Mouse (Mus musculus): ENCODE results near the gene Golph3l.
"Not testable (repeated sequence)": the region's sequence is repeated elsewhere in the genome, so short reads cannot be mapped to it uniquely, and the experiment has no call there.

The Golph3l gene

DNA sequence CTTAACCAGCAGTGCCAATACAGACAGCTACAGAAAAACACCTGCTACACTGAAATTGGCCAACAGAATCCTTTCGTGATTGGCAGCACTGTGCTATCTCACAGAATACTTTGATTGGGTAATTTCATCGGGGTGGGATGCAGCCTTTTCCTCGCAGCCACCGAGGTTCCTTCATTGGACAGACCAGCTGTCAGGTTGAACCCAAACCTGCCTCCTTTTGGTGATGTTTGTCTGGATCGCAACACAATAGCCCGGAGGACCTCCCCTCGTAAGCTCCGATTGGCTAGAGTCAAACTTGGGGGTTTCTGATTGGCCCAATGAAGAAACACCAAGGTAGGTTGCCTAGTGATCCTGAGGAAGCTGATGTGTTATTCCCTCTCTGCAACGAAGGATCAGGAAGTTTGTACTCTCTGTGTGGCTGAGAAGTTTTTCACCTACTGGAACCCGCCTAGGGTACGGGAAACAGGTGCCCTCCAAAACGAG, at the start of gene Golph3l:
Golph3l (plus strand) TSS at position 331 of the 483 bp plus-strand sequence.
- DNase-seq (ENCODE audit: low spot score in 2 of 2): peak; percentile 93 to 96

DNA sequence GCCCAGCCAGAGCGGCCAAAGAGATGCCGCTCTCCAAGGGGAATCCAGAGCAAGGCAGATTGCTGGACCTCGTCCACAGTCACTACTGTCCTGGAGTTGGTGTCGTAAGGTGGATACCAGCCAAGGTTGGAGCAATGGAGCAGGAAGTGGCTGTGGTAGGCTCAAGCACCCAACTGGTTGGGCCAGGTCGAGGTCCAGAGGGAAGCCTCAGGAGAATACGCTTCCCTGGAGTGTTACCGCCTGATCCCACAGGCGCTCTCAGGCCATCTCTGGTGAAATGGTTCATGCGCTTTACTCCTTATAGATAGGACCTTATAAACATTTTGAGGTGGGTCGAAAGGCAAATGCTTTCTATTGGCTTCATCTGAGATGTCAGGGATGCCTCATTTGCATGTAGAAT, 49.8 kb upstream of the Golph3l start:
- DNase-seq (ENCODE audit: low spot score in 2 of 2): no peak

DNA sequence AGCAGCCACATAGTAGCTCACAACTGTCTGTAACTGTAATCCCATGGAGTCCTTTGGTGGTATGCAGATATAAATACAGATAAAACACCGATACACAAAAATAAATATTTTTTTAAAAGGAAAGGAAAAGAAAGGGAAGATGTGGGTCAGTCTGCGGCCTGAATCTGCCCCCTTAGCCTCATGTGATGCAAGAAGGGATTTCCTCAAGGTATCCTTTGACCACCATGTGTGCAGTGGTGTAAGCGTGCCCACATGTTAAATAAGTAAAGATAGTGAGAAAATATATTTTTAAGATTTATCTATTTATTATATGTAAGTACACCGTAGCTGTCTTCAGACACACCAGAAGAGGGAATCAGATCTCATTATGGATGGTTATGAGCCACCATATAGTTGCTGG, 48.9 kb upstream of the Golph3l start:
- no peak for DNase-seq (ENCODE audit: low spot score in 2 of 2)

DNA sequence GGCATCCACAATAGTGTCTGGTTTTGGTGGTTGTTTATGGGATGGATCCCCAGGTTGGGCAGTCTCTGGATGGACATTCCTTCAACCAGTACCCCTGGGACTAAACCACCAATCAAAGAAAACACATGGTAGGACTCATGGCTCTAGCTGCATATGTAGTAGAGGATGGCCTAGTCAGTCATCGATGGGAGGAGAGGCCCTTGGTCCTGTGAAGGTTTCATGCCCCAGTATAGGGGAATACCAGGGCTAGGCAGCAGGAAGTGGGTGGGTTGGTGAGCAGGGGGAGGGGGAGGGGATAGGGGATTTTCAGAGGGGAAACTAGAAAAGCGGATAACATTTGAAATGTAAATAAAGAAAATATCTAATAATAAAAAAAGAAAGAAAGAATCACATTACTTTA, 47.5 kb upstream of the Golph3l start:
- DNase-seq (ENCODE audit: low spot score in 2 of 2): not testable (repeated sequence)

- DNase-seq (ENCODE audit: low spot score in 2 of 2): no peak
These were observed 46.6 kb upstream of the Golph3l start for GRCm38 (mm10) chr3:95542171-95542570.

- DNase-seq (ENCODE audit: low spot score in 2 of 2): no peak
These were observed 45.8 kb upstream of the Golph3l start for GRCm38 (mm10) chr3:95542981-95543380.

DNA sequence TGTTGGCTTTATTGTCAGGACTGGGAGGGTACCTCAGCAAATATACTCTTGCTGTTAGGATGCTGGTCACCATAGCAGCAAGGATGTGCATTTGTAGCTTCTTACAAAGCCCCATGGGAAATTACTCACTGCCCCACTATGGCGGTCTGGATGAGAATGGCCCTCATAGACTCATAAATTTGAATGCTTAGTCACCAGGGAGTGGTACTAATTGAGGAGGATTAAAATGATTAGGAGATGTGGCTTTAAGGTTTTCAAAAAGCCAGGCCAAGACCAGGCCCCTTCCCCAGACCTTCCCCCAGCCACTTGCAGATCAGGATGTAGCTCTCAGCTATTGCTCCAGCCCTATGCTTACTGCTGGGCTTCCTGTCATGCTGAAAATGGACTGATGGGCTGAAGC, 38.6 kb upstream of the Golph3l start:
- DNase-seq (ENCODE audit: low spot score in 2 of 2): no peak

DNA sequence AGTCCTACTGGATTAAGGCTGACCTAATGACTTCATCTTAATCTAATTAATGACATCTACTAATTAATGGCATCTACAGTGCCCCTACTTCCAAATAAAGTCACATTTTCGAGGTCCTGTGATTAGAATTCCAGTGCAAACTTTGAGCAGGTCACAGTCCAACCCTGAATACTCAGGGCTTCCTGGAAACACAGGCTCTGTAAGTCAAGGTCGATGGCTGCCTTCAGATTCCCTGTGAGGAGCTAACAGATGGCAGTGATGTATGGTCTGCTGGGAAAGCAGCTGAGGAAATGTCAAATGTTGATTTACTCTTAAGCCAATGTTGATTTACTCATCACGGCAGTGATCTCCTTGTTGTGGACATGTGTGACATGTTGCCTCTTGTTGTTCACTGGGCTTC, 34.7 kb upstream of the Golph3l start:
- DNase-seq (ENCODE audit: low spot score in 2 of 2): no peak

- no peak for DNase-seq (ENCODE audit: low spot score in 2 of 2)
These were observed 29.3 kb upstream of the Golph3l start, which contains the start of gene Hormad1 for GRCm38 (mm10) chr3:95559437-95559836. TSS of gene Hormad1 (plus strand) at chr3:95559677.

- no peak for DNase-seq (ENCODE audit: low spot score in 2 of 2)
These were observed 28.0 kb upstream of the Golph3l start for GRCm38 (mm10) chr3:95560738-95561137.

- no peak for DNase-seq (ENCODE audit: low spot score in 2 of 2)
These were observed 26.9 kb upstream of the Golph3l start for GRCm38 (mm10) chr3:95561826-95562225.

DNA sequence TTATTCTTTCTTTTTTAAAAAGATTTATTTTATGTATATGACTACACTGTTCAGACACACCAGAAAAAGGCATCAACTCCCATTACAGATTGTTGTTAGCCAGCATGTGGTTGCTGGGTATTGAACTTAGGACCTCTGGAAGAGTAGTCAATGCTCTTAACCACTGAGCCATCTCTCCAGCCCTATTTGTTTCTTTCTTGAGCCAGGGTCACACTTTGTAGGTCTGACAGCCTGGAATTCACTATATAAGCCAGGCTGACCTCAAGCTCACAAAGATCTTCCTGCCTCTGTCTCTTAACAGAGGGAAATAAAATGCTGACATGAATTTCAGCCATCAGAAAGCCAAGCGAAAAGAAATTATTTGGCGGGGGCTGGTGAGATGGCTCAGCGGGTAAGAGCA, 19.1 kb upstream of the Golph3l start:
- no peak for DNase-seq (ENCODE audit: low spot score in 2 of 2)

DNA sequence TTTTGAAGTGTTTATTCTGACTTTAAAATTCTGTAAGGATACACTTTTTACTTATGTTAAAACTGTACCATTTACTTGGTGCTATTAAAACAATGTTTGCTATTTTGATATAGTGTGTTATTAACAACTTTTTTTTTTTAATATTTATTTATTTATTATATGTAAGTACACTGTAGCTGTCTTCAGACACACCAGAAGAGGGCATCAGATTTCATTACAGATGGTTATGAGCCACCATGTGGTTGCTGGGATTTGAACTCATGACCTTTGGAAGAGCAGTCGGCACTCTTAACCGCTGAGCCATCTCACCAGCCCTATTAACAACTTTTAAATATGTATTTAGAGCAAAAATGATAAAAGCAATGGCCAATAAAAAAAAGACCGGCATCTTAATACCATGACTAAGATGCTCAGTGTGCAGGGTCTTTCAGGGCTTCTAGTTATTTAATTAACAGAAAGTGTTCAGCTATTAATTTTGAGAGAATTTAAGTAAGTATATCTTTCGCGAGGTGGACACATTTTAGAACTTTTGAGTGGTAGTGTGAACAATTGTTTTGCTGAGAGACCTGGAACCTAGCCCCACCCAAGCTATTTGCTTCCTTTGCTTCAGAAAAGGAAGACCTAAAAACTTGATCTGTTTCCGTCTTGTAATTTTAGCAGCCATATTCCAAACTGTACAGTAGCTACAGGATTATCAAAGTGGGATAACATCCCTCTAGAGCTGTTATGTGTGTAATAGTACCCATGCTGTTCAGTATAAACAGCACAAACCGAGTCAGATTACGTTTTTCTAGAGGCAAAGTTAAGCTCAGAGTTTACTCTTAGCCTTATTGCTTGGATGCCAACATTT, 755 bp upstream of the Golph3l start:
- no peak for DNase-seq (ENCODE audit: low spot score in 2 of 2)

- DNase-seq (ENCODE audit: low spot score in 2 of 2): no peak
These were observed 10.0 kb downstream of the Golph3l start for GRCm38 (mm10) chr3:95598734-95599133.

GRCm38 (mm10) chr3:95601287-95601686, 12.6 kb downstream of the Golph3l start:
- no peak for DNase-seq (ENCODE audit: low spot score in 2 of 2)

GRCm38 (mm10) chr3:95606096-95606495, 17.4 kb downstream of the Golph3l start:
- no peak for DNase-seq (ENCODE audit: low spot score in 2 of 2)

- DNase-seq (ENCODE audit: low spot score in 2 of 2): no peak
These were observed 20.5 kb downstream of the Golph3l start for GRCm38 (mm10) chr3:95609195-95609594.

DNA sequence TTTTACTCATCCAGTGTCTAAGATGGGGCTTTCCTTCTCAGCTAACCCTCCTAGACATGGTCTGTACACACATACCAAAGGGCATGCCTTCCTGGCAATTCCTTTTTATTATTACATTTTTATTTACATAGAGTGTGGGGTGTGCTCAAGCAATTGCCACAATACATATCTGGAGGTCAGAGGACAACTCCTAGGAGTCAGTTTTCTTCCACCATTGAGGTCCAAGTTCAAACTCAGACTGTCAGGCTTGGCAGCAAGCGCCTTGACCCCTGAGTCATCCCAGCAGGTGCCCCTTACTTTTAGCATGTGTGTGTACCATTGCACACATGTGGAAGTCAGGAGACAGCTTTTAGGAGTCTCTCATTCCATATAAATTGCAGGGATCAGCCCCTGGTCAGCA, 25.3 kb downstream of the Golph3l start:
- DNase-seq (ENCODE audit: low spot score in 2 of 2): no peak

- DNase-seq (ENCODE audit: low spot score in 2 of 2): no peak
These were observed 29.8 kb downstream of the Golph3l start for GRCm38 (mm10) chr3:95618511-95618910.

DNA sequence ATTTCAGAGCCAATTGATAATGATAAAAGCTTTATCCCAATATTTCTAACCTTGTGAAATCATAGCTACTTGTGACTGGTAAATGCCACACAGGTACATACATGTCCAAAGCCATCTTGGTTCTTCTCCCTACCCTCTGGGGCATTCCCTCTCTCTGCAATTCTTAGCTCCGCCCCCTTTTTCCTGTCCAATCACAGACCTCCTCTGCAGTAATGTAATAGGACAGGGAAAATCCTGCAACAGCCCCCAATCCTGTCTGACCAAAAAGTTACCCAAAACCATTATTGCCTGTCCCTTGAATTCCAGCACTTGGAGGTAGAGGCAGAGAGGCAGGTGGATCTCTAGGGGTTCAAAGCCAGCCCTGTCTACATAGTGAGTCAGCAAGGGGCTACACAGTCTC, 32.5 kb downstream of the Golph3l start:
- no peak for DNase-seq (ENCODE audit: low spot score in 2 of 2)

GRCm38 (mm10) chr3:95622421-95622820, 33.7 kb downstream of the Golph3l start:
- not testable (repeated sequence) for DNase-seq (ENCODE audit: low spot score in 2 of 2)

- no peak for DNase-seq (ENCODE audit: low spot score in 2 of 2)
These were observed 34.8 kb downstream of the Golph3l start for GRCm38 (mm10) chr3:95623551-95623950.

DNA sequence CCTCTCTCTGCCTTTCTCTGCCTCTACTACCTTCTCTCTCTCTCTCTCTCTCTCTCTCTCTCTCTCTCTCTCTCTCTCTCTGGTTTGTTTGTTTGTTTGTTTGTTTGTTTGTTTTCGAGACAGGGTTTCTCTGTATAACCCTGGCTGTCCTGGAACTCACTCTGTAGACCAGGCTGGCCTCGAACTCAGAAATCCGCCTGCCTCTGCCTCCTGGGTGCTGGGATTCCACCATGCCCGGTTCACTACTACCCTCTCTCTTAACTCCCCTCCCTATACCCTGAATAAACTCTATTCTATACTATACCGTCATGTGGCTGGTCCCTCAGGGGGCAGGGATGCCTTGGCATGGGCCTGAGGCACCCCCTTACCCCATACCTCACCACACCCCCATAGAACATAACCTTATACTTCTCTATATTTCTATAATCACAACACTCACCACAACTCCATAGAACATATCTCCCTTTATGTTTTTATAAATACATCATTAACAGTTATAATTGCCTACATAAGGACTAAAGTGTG, 35.3 kb downstream of the Golph3l start:
- not testable (repeated sequence) for DNase-seq (ENCODE audit: low spot score in 2 of 2)
